Mouse (Mus musculus): Measurements from ENCODE around the gene Usf2. TPM values are rescaled to one million over a fixed set of nuclear protein-coding genes. Genes with fewer than 3 reads are reported as not detected.
"Not testable (repeated sequence)": the region's sequence is repeated elsewhere in the genome, so short reads cannot be mapped to it uniquely, and the experiment has no call there.

Usf2 gene
- polyA plus RNA-seq, 2 experiments = 24.0 to 169 TPM

DNA sequence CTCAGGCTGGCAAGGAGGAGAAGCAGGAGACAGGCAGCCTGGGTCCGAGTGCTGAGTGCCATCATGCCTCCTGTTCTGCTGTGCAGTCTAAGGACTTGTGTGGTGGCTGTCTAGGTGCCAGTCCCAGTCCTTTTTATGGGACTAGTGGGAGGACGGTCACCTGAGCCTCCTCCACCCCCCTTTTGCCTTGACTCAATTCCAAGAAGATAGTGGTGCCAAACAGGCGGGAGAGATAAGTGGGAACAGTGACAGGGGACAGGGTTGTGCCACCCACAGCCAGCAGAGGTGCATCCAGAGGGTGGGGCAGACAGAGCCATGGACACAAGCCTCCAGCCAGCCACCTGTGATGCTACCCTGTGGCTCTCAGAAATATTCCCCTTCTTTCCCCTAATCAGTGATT is 32.5 kb downstream of the Usf2 start:
- no peaks in the 10 kb centered on the region for H3K4me1 ChIP-seq (ENCODE audit: control insufficient read depth, insufficient read depth, low read length)
- no peak overlapping the region for H3K4me2 ChIP-seq (replicated peaks; ENCODE audit: low read depth, low read length, severe bottlenecking)
- DNase-seq (ENCODE audit: low spot score) (no peak), ATAC-seq (ENCODE audit: low FRiP score, low read depth) (no peak)
- no peak overlapping the region for H3K27ac ChIP-seq (replicated peaks; ENCODE audit: low read depth, low read length)
- TF ChIP-seq POLR2A (IDR thresholded peaks at IDR 0.05; ENCODE audit: borderline replicate concordance, extremely low read depth, insufficient read depth, insufficient read length) = no peak
- no peaks in the 10 kb centered on the region for H3K36me3 ChIP-seq (ENCODE audit: control insufficient read depth, insufficient read depth, low read length)
- no peaks in the 10 kb centered on the region for H3K9me3 ChIP-seq (ENCODE audit: control insufficient read depth, low read length)
- H3K4me3 ChIP-seq (replicated peaks; ENCODE audit: low read length) = no peak overlapping the region
- H3K27me3 ChIP-seq (ENCODE audit: control insufficient read depth, insufficient read depth, low read length) = no peaks in the 10 kb centered on the region
- H3K9ac ChIP-seq (ENCODE audit: low read depth, low read length, severe bottlenecking) = no peak overlapping the region
- WGBS = 68% methylated on average over 3 of the region's 3 CpGs

DNA sequence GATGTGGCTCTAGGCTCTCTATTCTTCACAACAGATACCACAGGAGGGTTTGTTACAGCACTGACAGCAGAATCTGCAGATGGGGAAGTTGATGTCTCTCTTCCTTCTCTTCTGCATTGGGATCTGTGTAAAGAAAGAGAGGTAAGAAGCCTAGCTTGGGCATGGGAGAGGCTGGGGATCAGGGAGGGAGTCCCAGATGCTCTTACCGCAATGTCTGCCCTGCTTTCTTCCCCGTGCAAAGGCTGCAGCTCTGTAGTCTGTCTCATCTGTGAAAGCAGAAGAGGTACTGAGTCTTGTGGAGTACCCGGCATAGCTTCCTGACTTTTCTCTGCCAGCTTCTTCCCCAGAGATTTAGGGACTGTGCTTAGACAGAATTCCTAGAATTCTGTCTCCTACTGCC is 34.1 kb downstream of the Usf2 start:
- not testable (repeated sequence) for H3K4me1 ChIP-seq (ENCODE audit: control insufficient read depth, insufficient read depth, low read length); H3K9ac ChIP-seq (ENCODE audit: low read depth, low read length, severe bottlenecking); H3K4me2 ChIP-seq (replicated peaks; ENCODE audit: low read depth, low read length, severe bottlenecking); H3K9me3 ChIP-seq (ENCODE audit: control insufficient read depth, low read length); H3K4me3 ChIP-seq (replicated peaks; ENCODE audit: low read length); H3K36me3 ChIP-seq (ENCODE audit: control insufficient read depth, insufficient read depth, low read length); H3K27ac ChIP-seq (replicated peaks; ENCODE audit: low read depth, low read length); ATAC-seq (ENCODE audit: low FRiP score, low read depth); DNase-seq (ENCODE audit: low spot score); H3K27me3 ChIP-seq (ENCODE audit: control insufficient read depth, insufficient read depth, low read length)
- 38% methylated on average over 3 of the region's 3 CpGs for WGBS

DNA sequence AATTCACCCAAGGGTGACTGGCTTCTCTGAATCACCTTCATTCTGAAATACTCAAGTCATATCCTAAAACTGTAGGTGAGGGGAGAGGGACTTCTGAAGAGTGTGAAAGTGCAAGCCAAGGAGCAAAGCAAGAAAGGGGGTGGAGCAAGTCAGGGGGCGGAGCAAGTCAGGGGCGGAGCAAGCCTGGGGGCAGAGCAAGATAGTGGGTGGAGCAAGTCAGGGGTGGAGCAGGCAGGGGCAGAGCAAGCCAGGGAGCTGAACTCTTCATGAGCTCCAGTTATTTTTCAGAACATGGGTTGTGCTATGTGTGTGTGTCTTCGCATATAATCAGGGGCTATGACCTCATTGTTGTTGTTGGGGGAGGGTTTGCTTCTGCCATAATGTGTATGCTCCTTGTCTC is 36.4 kb downstream of the Usf2 start:
- Histone ChIP-seq H3K4me1 (ENCODE audit: control insufficient read depth, insufficient read depth, low read length) (no peaks in the 10 kb centered on the region), H3K4me2 (replicated peaks; ENCODE audit: low read depth, low read length, severe bottlenecking) (no peak overlapping the region)

DNA sequence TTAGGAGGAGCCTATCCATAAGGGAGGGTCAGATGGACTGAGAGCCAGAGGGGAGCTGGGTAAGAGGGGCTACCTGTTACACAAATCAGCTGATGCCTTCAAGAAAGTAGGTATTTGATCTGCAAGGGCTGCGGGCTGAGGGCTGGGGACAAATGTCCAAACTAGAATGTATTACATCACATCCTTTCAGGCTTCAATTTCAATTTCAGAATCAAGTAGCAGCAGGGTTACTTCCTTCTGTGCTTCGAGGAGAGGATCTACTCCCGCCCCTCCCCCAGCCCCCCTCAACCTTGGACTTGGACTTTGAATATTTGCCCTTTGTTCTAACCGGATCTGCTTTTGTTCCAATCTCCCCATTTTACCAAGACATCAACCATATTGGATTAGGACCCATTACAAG is 39.4 kb downstream of the Usf2 start:
- no peaks in the 10 kb centered on the region for H3K27me3 ChIP-seq (ENCODE audit: control insufficient read depth, insufficient read depth, low read length)
- no peak for TF ChIP-seq POLR2A (IDR thresholded peaks at IDR 0.05; ENCODE audit: borderline replicate concordance, extremely low read depth, insufficient read depth, insufficient read length)
- DNase-seq (ENCODE audit: low spot score) = no peak
- WGBS = 51% methylated on average over 4 of the region's 4 CpGs
- H3K9me3 ChIP-seq (ENCODE audit: control insufficient read depth, low read length) = no peaks in the 10 kb centered on the region
- no peak overlapping the region for H3K4me2 ChIP-seq (replicated peaks; ENCODE audit: low read depth, low read length, severe bottlenecking)
- no peaks in the 10 kb centered on the region for H3K36me3 ChIP-seq (ENCODE audit: control insufficient read depth, insufficient read depth, low read length)
- no peak overlapping the region for H3K27ac ChIP-seq (replicated peaks; ENCODE audit: low read depth, low read length)
- H3K9ac ChIP-seq (ENCODE audit: low read depth, low read length, severe bottlenecking) = no peak overlapping the region
- H3K4me1 ChIP-seq (ENCODE audit: control insufficient read depth, insufficient read depth, low read length) = no peaks in the 10 kb centered on the region
- no peak overlapping the region for H3K4me3 ChIP-seq (replicated peaks; ENCODE audit: low read length)
- no peak for ATAC-seq (ENCODE audit: low FRiP score, low read depth)

More for the DNA sequence above, 36.4 kb downstream of the Usf2 start:
- no peak overlapping the region for H3K27ac ChIP-seq (replicated peaks; ENCODE audit: low read depth, low read length)
- 61% methylated on average over 3 of the region's 3 CpGs for WGBS
- DNase-seq (ENCODE audit: low spot score) (no peak), ATAC-seq (ENCODE audit: low FRiP score, low read depth) (no peak)
- H3K36me3 ChIP-seq (ENCODE audit: control insufficient read depth, insufficient read depth, low read length) = no peaks in the 10 kb centered on the region
- no peak for TF ChIP-seq POLR2A (IDR thresholded peaks at IDR 0.05; ENCODE audit: borderline replicate concordance, extremely low read depth, insufficient read depth, insufficient read length)
- no peaks in the 10 kb centered on the region for H3K27me3 ChIP-seq (ENCODE audit: control insufficient read depth, insufficient read depth, low read length)
- H3K4me3 ChIP-seq (replicated peaks; ENCODE audit: low read length) = no peak overlapping the region
- H3K9me3 ChIP-seq (ENCODE audit: control insufficient read depth, low read length) = no peaks in the 10 kb centered on the region
- no peak overlapping the region for H3K9ac ChIP-seq (ENCODE audit: low read depth, low read length, severe bottlenecking)

DNA sequence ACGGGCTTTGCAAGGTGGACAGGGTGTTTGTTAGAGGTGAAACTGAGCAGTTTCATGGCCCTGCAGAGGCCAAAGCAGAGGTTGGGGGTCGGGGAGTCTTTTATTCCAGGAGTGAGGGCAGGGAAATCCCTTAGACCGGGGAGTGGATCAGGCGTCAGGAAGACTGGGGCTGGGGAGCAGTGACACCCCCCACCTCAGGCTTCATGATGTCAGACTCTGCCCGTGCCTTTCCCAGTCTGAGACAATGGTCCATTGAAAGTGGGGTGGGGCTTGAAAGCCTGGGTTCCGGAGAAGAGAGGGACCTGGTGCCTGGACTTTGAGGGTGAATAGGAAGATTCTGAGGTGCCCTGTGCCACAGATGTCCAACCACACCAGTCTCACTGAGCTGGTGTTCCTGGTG is 39.9 kb downstream of the Usf2 start:
- Histone ChIP-seq H3K4me1 (ENCODE audit: control insufficient read depth, insufficient read depth, low read length) (no peaks in the 10 kb centered on the region), H3K4me3 (replicated peaks; ENCODE audit: low read length) (no peak overlapping the region), H3K9me3 (ENCODE audit: control insufficient read depth, low read length) (no peaks in the 10 kb centered on the region), H3K9ac (ENCODE audit: low read depth, low read length, severe bottlenecking) (no peak overlapping the region), H3K27ac (replicated peaks; ENCODE audit: low read depth, low read length) (no peak overlapping the region), H3K36me3 (ENCODE audit: control insufficient read depth, insufficient read depth, low read length) (no peaks in the 10 kb centered on the region), H3K4me2 (replicated peaks; ENCODE audit: low read depth, low read length, severe bottlenecking) (no peak overlapping the region), H3K27me3 (ENCODE audit: control insufficient read depth, insufficient read depth, low read length) (no peaks in the 10 kb centered on the region)
- 37% methylated on average over 6 of the region's 6 CpGs for WGBS
- no peak for TF ChIP-seq POLR2A (IDR thresholded peaks at IDR 0.05; ENCODE audit: borderline replicate concordance, extremely low read depth, insufficient read depth, insufficient read length)
- DNase-seq (ENCODE audit: low spot score) (no peak), ATAC-seq (ENCODE audit: low FRiP score, low read depth) (no peak)

DNA sequence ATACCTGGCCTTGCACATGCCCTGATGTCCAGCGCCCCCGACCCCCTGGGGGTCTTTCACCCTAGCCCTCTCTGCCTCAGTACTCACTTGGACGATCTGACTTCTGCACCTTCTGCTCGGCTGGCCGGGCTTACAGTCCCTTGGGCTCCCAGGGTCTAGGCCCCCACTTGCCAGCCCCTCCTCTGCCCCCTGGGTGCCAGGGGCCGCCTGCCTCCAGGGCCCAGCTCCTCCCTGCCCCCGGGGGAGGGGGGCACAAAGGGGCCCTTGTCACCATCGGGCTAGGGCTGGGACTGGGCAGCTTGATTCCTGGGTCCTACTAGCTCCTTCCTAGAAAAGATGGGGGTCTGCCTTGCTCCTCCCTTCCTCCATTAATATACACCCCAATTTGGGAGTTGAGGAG is 41.9 kb downstream of the Usf2 start, which contains the start of gene Mag:
TSS of gene Mag (minus strand) at position 142 of the 400 bp plus-strand sequence.
- Histone ChIP-seq H3K27me3 (ENCODE audit: control insufficient read depth, insufficient read depth, low read length) (no peaks in the 10 kb centered on the region), H3K9me3 (ENCODE audit: control insufficient read depth, low read length) (no peaks in the 10 kb centered on the region), H3K27ac (replicated peaks; ENCODE audit: low read depth, low read length) (no peak within 1 kb of the TSS), H3K9ac (ENCODE audit: low read depth, low read length, severe bottlenecking) (no peak within 1 kb of the TSS), H3K4me3 (replicated peaks; ENCODE audit: low read length) (no peak within 1 kb of the TSS), H3K36me3 (ENCODE audit: control insufficient read depth, insufficient read depth, low read length) (no peaks in the 10 kb centered on the region), H3K4me2 (replicated peaks; ENCODE audit: low read depth, low read length, severe bottlenecking) (no peak within 1 kb of the TSS), H3K4me1 (ENCODE audit: control insufficient read depth, insufficient read depth, low read length) (no peaks in the 10 kb centered on the region)
- no peak for TF ChIP-seq POLR2A (IDR thresholded peaks at IDR 0.05; ENCODE audit: borderline replicate concordance, extremely low read depth, insufficient read depth, insufficient read length)
- no peak for DNase-seq (ENCODE audit: low spot score)
- 85% methylated on average over 7 of the region's 8 CpGs for WGBS
- ATAC-seq (ENCODE audit: low FRiP score, low read depth) = no peak

Measured in limb, embryonic 14.5 days (tissue).